Mouse (Mus musculus): ENCODE measurements around the gene Disc1. TPM values are rescaled to one million over a fixed set of nuclear protein-coding genes. Genes with fewer than 3 reads are reported as not detected.

Disc1 gene
- polyA plus RNA-seq, 1 experiment = 2.1 TPM

- no peak for TF ChIP-seq POLR2A (IDR thresholded peaks at IDR 0.05; ENCODE audit: borderline replicate concordance, extremely low read depth, insufficient read depth, insufficient read length, poor library complexity, severe bottlenecking)
- TF ChIP-seq CTCF (IDR thresholded peaks at IDR 0.05; ENCODE audit: borderline replicate concordance, extremely low read depth, insufficient read depth, insufficient read length) = no peak
- peak; percentile 61 for DNase-seq (ENCODE audit: low read depth)
Observed at GRCm38 (mm10) chr8:125279892-125280291, 225.9 kb downstream of the Disc1 start.

GRCm38 (mm10) chr8:125282531-125282930 lies 228.5 kb downstream of the Disc1 start:
- peak; percentile 53 for DNase-seq (ENCODE audit: low read depth)
- TF ChIP-seq CTCF (IDR thresholded peaks at IDR 0.05; ENCODE audit: borderline replicate concordance, extremely low read depth, insufficient read depth, insufficient read length) (no peak), POLR2A (IDR thresholded peaks at IDR 0.05; ENCODE audit: borderline replicate concordance, extremely low read depth, insufficient read depth, insufficient read length, poor library complexity, severe bottlenecking) (no peak)

- TF ChIP-seq CTCF (IDR thresholded peaks at IDR 0.05; ENCODE audit: borderline replicate concordance, extremely low read depth, insufficient read depth, insufficient read length) = no peak
- no peak for TF ChIP-seq POLR2A (IDR thresholded peaks at IDR 0.05; ENCODE audit: borderline replicate concordance, extremely low read depth, insufficient read depth, insufficient read length, poor library complexity, severe bottlenecking)
- no peak for DNase-seq (ENCODE audit: low read depth)
Observed at GRCm38 (mm10) chr8:125283542-125283941, 229.5 kb downstream of the Disc1 start.

GRCm38 (mm10) chr8:125284875-125285274 lies 230.9 kb downstream of the Disc1 start:
- DNase-seq (ENCODE audit: low read depth) = no peak
- TF ChIP-seq POLR2A (IDR thresholded peaks at IDR 0.05; ENCODE audit: borderline replicate concordance, extremely low read depth, insufficient read depth, insufficient read length, poor library complexity, severe bottlenecking) (no peak), CTCF (IDR thresholded peaks at IDR 0.05; ENCODE audit: borderline replicate concordance, extremely low read depth, insufficient read depth, insufficient read length) (no peak)

- TF ChIP-seq CTCF (IDR thresholded peaks at IDR 0.05; ENCODE audit: borderline replicate concordance, extremely low read depth, insufficient read depth, insufficient read length) = no peak
- TF ChIP-seq POLR2A (IDR thresholded peaks at IDR 0.05; ENCODE audit: borderline replicate concordance, extremely low read depth, insufficient read depth, insufficient read length, poor library complexity, severe bottlenecking) = no peak
- no peak for DNase-seq (ENCODE audit: low read depth)
Observed at GRCm38 (mm10) chr8:125285391-125285790, 231.4 kb downstream of the Disc1 start.

GRCm38 (mm10) chr8:125285966-125286681 lies 232.1 kb downstream of the Disc1 start:
- DNase-seq (ENCODE audit: low read depth) = no peak
- TF ChIP-seq CTCF (IDR thresholded peaks at IDR 0.05; ENCODE audit: borderline replicate concordance, extremely low read depth, insufficient read depth, insufficient read length) (no peak), POLR2A (IDR thresholded peaks at IDR 0.05; ENCODE audit: borderline replicate concordance, extremely low read depth, insufficient read depth, insufficient read length, poor library complexity, severe bottlenecking) (no peak)

GRCm38 (mm10) chr8:125287311-125287710 lies 233.3 kb downstream of the Disc1 start:
- DNase-seq (ENCODE audit: low read depth) = peak; percentile 43

GRCm38 (mm10) chr8:125287841-125288341 lies 233.9 kb downstream of the Disc1 start:
- TF ChIP-seq CTCF (IDR thresholded peaks at IDR 0.05; ENCODE audit: borderline replicate concordance, extremely low read depth, insufficient read depth, insufficient read length) (no peak), POLR2A (IDR thresholded peaks at IDR 0.05; ENCODE audit: borderline replicate concordance, extremely low read depth, insufficient read depth, insufficient read length, poor library complexity, severe bottlenecking) (no peak)
- DNase-seq (ENCODE audit: low read depth) = no peak

More at GRCm38 (mm10) chr8:125287311-125287710, 233.3 kb downstream of the Disc1 start:
- TF ChIP-seq POLR2A (IDR thresholded peaks at IDR 0.05; ENCODE audit: borderline replicate concordance, extremely low read depth, insufficient read depth, insufficient read length, poor library complexity, severe bottlenecking) (no peak), CTCF (IDR thresholded peaks at IDR 0.05; ENCODE audit: borderline replicate concordance, extremely low read depth, insufficient read depth, insufficient read length) (no peak)

GRCm38 (mm10) chr8:125291506-125291905 lies 237.5 kb downstream of the Disc1 start:
- no peak for DNase-seq (ENCODE audit: low read depth)
- no peak for TF ChIP-seq POLR2A (IDR thresholded peaks at IDR 0.05; ENCODE audit: borderline replicate concordance, extremely low read depth, insufficient read depth, insufficient read length, poor library complexity, severe bottlenecking)
- no peak for TF ChIP-seq CTCF (IDR thresholded peaks at IDR 0.05; ENCODE audit: borderline replicate concordance, extremely low read depth, insufficient read depth, insufficient read length)

GRCm38 (mm10) chr8:125291932-125292717 lies 238.1 kb downstream of the Disc1 start:
- DNase-seq (ENCODE audit: low read depth) = no peak
- TF ChIP-seq POLR2A (IDR thresholded peaks at IDR 0.05; ENCODE audit: borderline replicate concordance, extremely low read depth, insufficient read depth, insufficient read length, poor library complexity, severe bottlenecking) (no peak), CTCF (IDR thresholded peaks at IDR 0.05; ENCODE audit: borderline replicate concordance, extremely low read depth, insufficient read depth, insufficient read length) (no peak)

- no peak for TF ChIP-seq POLR2A (IDR thresholded peaks at IDR 0.05; ENCODE audit: borderline replicate concordance, extremely low read depth, insufficient read depth, insufficient read length, poor library complexity, severe bottlenecking)
- no peak for TF ChIP-seq CTCF (IDR thresholded peaks at IDR 0.05; ENCODE audit: borderline replicate concordance, extremely low read depth, insufficient read depth, insufficient read length)
- DNase-seq (ENCODE audit: low read depth) = peak; percentile 65
Observed at GRCm38 (mm10) chr8:125292933-125293591, 239.1 kb downstream of the Disc1 start.
